Mouse (Mus musculus) kidney, adult 2 months (tissue): ENCODE data around the gene Pea15a. TPM values are rescaled to one million over a fixed set of nuclear protein-coding genes. Genes with fewer than 3 reads are reported as not detected.

ENCODE experiments used
- DNase-seq: peaks from one replicate; pipeline ENCODE4 v3.0.0; 2021
- H3K27ac ChIP-seq: fragments of 200-500 bp; 2 replicates; pipeline ENCODE4 v1.5.1; 2012; ENCODE audit warnings: low read depth, low read length, control low read depth, inconsistent platforms; ENCODE audit not compliant: insufficient read depth
- H3K27me3 ChIP-seq: fragments of 200-500 bp; replicated peaks from 2 replicates; pipeline ENCODE4 v1.6.1; 2012; ENCODE audit warnings: mild to moderate bottlenecking, moderate library complexity, low read length, inconsistent platforms; ENCODE audit not compliant: control insufficient read depth, insufficient read depth
- H3K36me3 ChIP-seq: fragments of 200-500 bp; 2 replicates; pipeline ENCODE4 v1.6.1; 2012; ENCODE audit warnings: mild to moderate bottlenecking, moderate library complexity, low read length, inconsistent platforms; ENCODE audit not compliant: control insufficient read depth, insufficient read depth
- H3K4me1 ChIP-seq: fragments of 200-500 bp; 2 replicates; pipeline ENCODE4 v1.6.1; 2011; ENCODE audit warnings: low read length; ENCODE audit not compliant: control insufficient read depth, insufficient read depth
- H3K4me3 ChIP-seq: fragments of 200-500 bp; 2 replicates; pipeline ENCODE4 v1.5.1; 2011; ENCODE audit warnings: mild to moderate bottlenecking, low read depth, low read length, control low read depth; ENCODE audit not compliant: insufficient read depth
- CTCF ChIP-seq: fragments of 200-500 bp; conservative IDR thresholded peaks from 2 replicates; pipeline ENCODE4 v1.5.1; 2011; ENCODE audit warnings: low read depth, mild to moderate bottlenecking, control low read depth, low read length, moderate library complexity, mixed read lengths; ENCODE audit not compliant: insufficient read depth, insufficient read length
- POLR2A ChIP-seq: fragments of 200-500 bp; IDR thresholded peaks from one replicate; pipeline ENCODE4 v1.6.1; 2011; ENCODE audit warnings: low read depth, low read length, control low read depth
- WGBS: fragments of 180-500 bp; shearing (Covaris S2); methylation state at CpG from one replicate; pipeline ENCODE4 v1.1.7; 2018; 5-methylcytosine and 5-hydroxymethylcytosine counted together
- polyA plus RNA-seq: library from polyadenylated mRNA; depleted of rRNA; stranded (reverse); fragments of >200 nt; gene quantifications from 2 replicates; pipeline ENCODE4 v1.2.3, GENCODE M21; 2012

The Pea15a gene
- polyA plus RNA-seq, 1 experiment, result 58.7 TPM

DNA sequence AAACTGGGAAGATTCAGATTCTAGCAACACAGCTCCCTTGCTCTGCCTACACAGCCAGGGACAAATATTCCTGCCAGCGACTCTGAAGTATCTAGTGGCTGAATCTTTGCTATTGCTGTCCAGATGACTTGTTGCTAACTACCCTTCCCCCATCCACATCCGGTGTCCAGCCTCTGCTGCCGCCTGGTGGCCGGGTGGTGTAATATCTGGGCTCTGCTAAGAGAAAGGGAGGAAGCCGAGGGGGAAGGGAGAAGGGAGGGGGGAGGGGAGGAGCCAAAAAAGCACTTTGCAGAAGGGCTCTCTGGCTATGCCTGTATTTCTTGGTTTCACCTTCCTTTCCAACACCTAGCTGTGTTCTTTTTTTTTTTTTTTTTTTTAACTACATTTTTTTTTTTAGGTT, 10.5 kb upstream of the Pea15a start:
- Histone ChIP-seq H3K36me3 (no peaks in the 10 kb centered on the region), H3K27me3 (no peaks in the 10 kb centered on the region), H3K4me3 (peak overlapping the region; percentile 24; the same call in 1 of the 2 replicates), H3K4me1 (peaks cover 4% of the 10 kb centered on the region; the same call in 1 of the 2 replicates), H3K27ac (peak overlapping the region; percentile 62; the same call in 1 of the 2 replicates)
- 0% methylated on average over 5 of the region's 5 CpGs for WGBS
- TF ChIP-seq POLR2A (no peak), CTCF (peak; percentile 93)
- peak; percentile 97 for DNase-seq

DNA sequence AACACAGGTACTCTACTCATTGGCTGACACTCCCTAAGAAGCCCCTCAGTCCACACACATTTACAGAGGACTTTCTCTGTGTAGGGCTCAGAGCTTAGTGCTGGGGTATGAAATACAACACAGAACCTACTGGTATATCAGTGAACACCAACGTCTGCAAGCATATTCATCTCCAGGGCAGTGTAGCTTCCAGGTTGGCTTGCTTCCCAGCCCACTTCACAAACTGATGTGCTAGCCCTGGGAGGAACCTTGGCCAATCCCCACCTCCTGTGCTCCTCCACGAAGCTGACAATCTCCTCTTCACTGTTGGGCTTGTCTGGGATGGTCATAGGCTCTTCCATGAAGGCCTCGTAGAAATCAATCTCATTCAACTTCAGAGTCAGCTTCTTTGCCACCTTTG, 8.1 kb upstream of the Pea15a start:
- no peak for DNase-seq
- no peak for TF ChIP-seq CTCF
- TF ChIP-seq POLR2A, result no peak
- WGBS, result 28% methylated on average over 3 of the region's 3 CpGs
- H3K4me3 ChIP-seq, result no peak overlapping the region
- no peak overlapping the region for H3K27ac ChIP-seq
- H3K4me1 ChIP-seq, result peaks cover 4% of the 10 kb centered on the region; the same call in 1 of the 2 replicates
- H3K36me3 ChIP-seq, result no peaks in the 10 kb centered on the region
- H3K27me3 ChIP-seq, result no peaks in the 10 kb centered on the region

DNA sequence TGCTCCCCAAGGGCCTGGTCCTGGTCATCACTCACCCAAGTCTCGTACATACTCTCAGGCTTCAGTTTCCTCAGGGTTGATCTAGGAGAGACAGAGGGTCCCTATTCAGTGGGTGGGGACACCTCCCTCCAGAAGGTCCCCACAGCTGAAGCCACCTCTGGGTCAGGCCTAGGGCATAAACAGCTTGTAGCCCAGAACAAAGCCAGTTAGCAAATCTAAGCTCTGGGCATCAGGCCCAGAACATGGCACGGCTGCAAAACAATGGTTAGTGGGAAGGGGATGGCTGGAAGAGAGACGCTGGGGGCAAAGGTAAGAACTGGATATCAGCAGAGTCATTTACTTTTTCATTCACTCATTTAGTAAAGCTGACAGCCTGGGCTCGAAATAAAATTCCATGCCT, 7.2 kb upstream of the Pea15a start:
- WGBS, result 55% methylated on average over 4 of the region's 4 CpGs
- TF ChIP-seq CTCF, result no peak
- no peak for TF ChIP-seq POLR2A
- DNase-seq, result no peak
- Histone ChIP-seq H3K27ac (no peak overlapping the region), H3K4me1 (peaks cover 4% of the 10 kb centered on the region; the same call in 1 of the 2 replicates), H3K4me3 (no peak overlapping the region), H3K36me3 (no peaks in the 10 kb centered on the region), H3K27me3 (no peaks in the 10 kb centered on the region)

DNA sequence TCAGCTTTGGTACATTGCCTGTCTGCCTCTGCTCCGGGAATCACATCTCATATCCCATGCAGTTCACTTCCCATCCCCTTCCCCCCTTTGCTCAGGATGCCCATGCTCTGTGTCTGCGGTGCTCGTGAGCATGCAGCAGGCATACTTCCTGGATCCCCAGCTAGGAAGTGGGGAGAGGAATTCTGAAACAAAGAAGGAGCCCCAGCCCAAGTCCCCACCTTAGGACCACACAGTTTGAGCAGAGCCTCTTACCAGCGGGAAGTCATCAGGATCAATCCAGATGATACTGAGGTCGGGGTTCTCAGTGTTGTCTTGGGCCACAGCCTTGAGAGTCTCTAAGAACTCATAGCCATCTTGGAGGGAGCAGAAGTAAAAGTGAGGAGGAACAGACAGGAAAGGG, 6.2 kb upstream of the Pea15a start:
- no peak for TF ChIP-seq POLR2A
- no peak for TF ChIP-seq CTCF
- H3K27ac ChIP-seq, result no peak overlapping the region

DNA sequence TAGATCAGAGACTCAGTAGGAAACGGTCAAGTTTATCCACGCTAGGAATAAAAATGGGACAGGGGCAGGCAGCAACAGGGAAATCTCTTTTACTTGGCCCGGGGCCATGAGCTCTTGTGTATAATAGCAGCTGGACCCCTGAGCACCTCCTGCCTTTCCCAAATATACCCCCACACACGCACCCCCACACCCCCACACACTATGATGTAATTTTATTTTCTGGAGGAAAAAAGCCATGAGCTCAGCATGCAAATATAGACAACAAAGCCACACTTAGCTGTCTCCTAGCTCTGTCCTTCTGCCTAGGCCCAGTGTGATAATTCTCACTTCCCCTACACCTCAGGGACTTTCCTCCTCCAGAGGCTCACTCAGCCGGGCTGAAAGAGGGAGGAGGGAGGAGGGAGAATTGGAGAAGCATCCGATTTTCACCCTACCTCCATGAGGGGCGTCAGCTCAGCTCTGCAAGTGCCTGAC, 544 bp upstream of the Pea15a start:
- Histone ChIP-seq H3K4me3 (no peak overlapping the region), H3K27ac (no peak overlapping the region), H3K36me3 (no peaks in the 10 kb centered on the region), H3K27me3 (no peaks in the 10 kb centered on the region), H3K4me1 (peaks cover 27% of the 10 kb centered on the region)
- no peak for DNase-seq
- TF ChIP-seq CTCF (no peak), POLR2A (no peak)
- WGBS, result 25% methylated on average over 7 of the region's 7 CpGs

More for the DNA sequence above, 6.2 kb upstream of the Pea15a start:
- peaks cover 4% of the 10 kb centered on the region; the same call in 1 of the 2 replicates for H3K4me1 ChIP-seq
- H3K4me3 ChIP-seq, result no peak overlapping the region
- no peaks in the 10 kb centered on the region for H3K27me3 ChIP-seq
- 62% methylated on average over 5 of the region's 5 CpGs for WGBS
- H3K36me3 ChIP-seq, result no peaks in the 10 kb centered on the region
- DNase-seq, result no peak

DNA sequence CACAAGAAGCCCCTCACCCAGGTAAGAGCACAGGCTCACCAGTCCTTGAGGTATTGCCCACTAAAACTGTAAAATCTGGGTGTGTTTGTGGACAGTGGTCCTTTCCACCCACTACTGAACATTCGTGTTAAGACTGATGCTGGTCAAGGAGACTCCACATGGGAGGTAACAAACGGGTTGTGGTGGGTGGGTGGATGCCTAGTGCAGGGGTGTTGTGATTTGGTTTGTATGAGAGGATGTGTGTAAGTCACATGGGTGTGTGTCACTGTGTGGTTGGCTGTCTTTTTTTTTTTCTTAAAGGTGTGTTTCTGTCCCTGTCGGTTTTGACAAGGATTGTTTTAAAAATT, 890 bp downstream of the Pea15a start:
- Histone ChIP-seq H3K27ac (no peak overlapping the region), H3K27me3 (no peaks in the 10 kb centered on the region), H3K4me3 (peak overlapping the region; percentile 26), H3K36me3 (no peaks in the 10 kb centered on the region), H3K4me1 (peaks cover 34% of the 10 kb centered on the region)
- TF ChIP-seq POLR2A, result no peak
- WGBS, result 15% methylated on average over 3 of the region's 3 CpGs
- DNase-seq, result no peak

DNA sequence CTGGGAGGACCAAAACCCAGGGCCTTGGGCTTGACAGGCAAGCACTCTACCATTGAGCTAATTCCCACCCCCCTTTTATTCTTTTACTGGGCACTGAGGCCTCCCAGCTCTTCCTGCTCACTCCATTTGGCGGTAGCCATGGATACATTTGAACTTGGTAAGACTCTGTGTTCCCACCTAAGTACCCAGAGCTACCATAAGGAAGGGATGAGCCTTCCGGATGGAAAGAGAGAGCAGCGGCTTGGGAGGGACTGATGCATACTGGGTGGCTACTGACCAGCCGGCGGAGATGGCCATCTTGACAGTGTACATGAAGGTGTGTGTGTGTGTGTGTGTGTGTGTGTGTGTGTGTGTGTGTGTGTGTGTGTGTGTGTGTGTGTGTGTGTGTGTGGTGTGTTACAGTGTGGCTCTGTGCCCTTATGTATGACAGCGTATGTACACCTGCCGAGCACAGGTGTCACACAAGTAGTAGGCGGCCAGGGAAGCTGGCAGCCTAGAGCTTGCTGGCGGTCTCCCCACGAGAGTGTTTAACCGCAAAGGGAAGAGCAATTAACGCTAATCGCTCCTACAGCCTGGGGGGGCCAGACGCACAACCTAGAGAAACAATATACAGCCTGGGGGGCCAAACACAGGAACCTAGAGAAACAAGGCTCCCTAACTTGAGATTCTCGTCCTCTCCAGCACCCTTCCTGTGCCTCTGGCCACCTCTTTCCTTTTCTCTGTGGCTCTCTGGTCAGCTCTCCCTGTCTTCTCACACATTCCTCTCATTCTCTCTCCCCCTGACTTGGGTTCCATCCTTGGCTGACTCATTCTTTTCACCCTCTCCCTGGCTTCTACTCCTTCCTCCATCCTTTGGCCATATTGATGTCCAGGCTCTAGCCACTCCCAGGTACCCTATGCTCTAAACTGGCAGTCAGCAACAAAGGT, 1.5 kb downstream of the Pea15a start:
- Histone ChIP-seq H3K27me3 (no peaks in the 10 kb centered on the region), H3K27ac (no peak overlapping the region), H3K4me1 (peaks cover 34% of the 10 kb centered on the region), H3K36me3 (no peaks in the 10 kb centered on the region), H3K4me3 (peak overlapping the region; percentile 26; the same call in 1 of the 2 replicates)
- no peak for DNase-seq
- WGBS, result 52% methylated on average over 15 of the region's 15 CpGs
- TF ChIP-seq CTCF (no peak), POLR2A (no peak)
